Mouse (Mus musculus) stomach, postnatal 0 days (tissue): ENCODE measurements at regions not wholly inside any gene's neighbourhood (a gene's known extent, or its start where the extent isn't known, plus 50 kb on each side); places are given as distances from the start of the nearest gene placed in this dataset.
A peak's percentile ranks its signal among the peaks of the same experiment; 100 is the strongest.

Experiments
- ATAC-seq: fragments of 200-750 bp; cut with Nextera tagmentation; 2 replicates; pipeline ENCODE4 v1.8.0; 2017; ENCODE audit not compliant: low FRiP score, low TSS enrichment
- DNase-seq: peaks from one replicate; pipeline ENCODE4 v3.0.0-alpha.2; 2016; ENCODE audit warnings: low spot score
- H3K27ac ChIP-seq: fragments of 300-500 bp; sonication (generic); replicated peaks from 2 replicates; pipeline ENCODE4 v1.5.1; 2014; ENCODE audit warnings: mild to moderate bottlenecking, control low read depth
- H3K27me3 ChIP-seq: fragments of 300-500 bp; sonication (generic); 2 replicates; pipeline ENCODE4 v1.6.1; 2014; ENCODE audit warnings: low read length; ENCODE audit not compliant: control insufficient read depth, insufficient read depth
- H3K36me3 ChIP-seq: fragments of 300-500 bp; sonication (generic); 2 replicates; pipeline ENCODE4 v1.6.1; 2014; ENCODE audit warnings: low read length, mixed read lengths; ENCODE audit not compliant: control insufficient read depth, insufficient read depth
- H3K4me1 ChIP-seq: fragments of 300-500 bp; sonication (generic); replicated peaks from 2 replicates; pipeline ENCODE4 v1.6.1; 2014; ENCODE audit warnings: antibody characterized with exemption; ENCODE audit not compliant: control insufficient read depth, insufficient read depth
- H3K4me2 ChIP-seq: fragments of 300-500 bp; sonication (generic); replicated peaks from 2 replicates; pipeline ENCODE4 v1.6.1; 2014; ENCODE audit warnings: low read depth, mild to moderate bottlenecking, control low read depth, moderate library complexity
- H3K4me3 ChIP-seq: fragments of 300-500 bp; sonication (generic); 2 replicates; pipeline ENCODE4 v1.5.1; 2014; ENCODE audit warnings: low read depth, low read length, control low read depth
- H3K9ac ChIP-seq: fragments of 300-500 bp; sonication (generic); 2 replicates; pipeline ENCODE4 v1.6.1; 2014; ENCODE audit warnings: mild to moderate bottlenecking, low read length, control low read depth, mixed read lengths
- H3K9me3 ChIP-seq: fragments of 300-500 bp; sonication (generic); 2 replicates; pipeline ENCODE4 v1.6.1; 2016; ENCODE audit warnings: low read length; ENCODE audit not compliant: control insufficient read depth
- CTCF ChIP-seq: IDR thresholded peaks from 2 replicates; pipeline ENCODE4 v1.5.1; 2016; ENCODE audit warnings: antibody characterized with exemption, low read depth, mild to moderate bottlenecking, moderate library complexity
- EP300 ChIP-seq: optimal IDR thresholded peaks from 2 replicates; pipeline ENCODE3; 2016; ENCODE audit warnings: antibody characterized with exemption
- WGBS: fragments of 180-500 bp; shearing (Covaris S2); extraction: QIAGEN DNeasy Blood & Tissue Kit; methylation state at CpG from one replicate; pipeline ENCODE4 v1.1.7; 2014; 5-methylcytosine and 5-hydroxymethylcytosine counted together

- Histone ChIP-seq H3K9me3 (no peaks in the 10 kb centered on the region), H3K4me2 (no peak overlapping the region), H3K4me3 (no peak overlapping the region), H3K36me3 (no peaks in the 10 kb centered on the region), H3K27ac (no peak overlapping the region), H3K9ac (no peak overlapping the region), H3K27me3 (no peaks in the 10 kb centered on the region), H3K4me1 (no peaks in the 10 kb centered on the region)
- TF ChIP-seq CTCF (no peak), EP300 (no peak)
- ATAC-seq: no peak
- WGBS: 95% methylated on average over 8 of the region's 9 CpGs
- DNase-seq: no peak
Observed at GRCm38 (mm10) chr3:15129729-15130369, 202.3 kb downstream of the Gm9733 start.

GRCm38 (mm10) chr3:15132136-15132535 lies 200.0 kb downstream of the Gm9733 start:
- ATAC-seq (no peak), DNase-seq (no peak)
- Histone ChIP-seq H3K27ac (no peak overlapping the region), H3K4me2 (no peak overlapping the region), H3K9me3 (no peaks in the 10 kb centered on the region), H3K4me1 (no peaks in the 10 kb centered on the region), H3K9ac (no peak overlapping the region), H3K4me3 (no peak overlapping the region), H3K27me3 (no peaks in the 10 kb centered on the region), H3K36me3 (no peaks in the 10 kb centered on the region)
- 19% methylated on average over 5 of the region's 5 CpGs for WGBS
- TF ChIP-seq CTCF (no peak), EP300 (no peak)

GRCm38 (mm10) chr3:15139550-15139949 lies 192.6 kb downstream of the Gm9733 start:
- no peaks in the 10 kb centered on the region for H3K27me3 ChIP-seq
- H3K4me1 ChIP-seq: no peaks in the 10 kb centered on the region
- 69% methylated on average over 1 of the region's 1 CpGs for WGBS
- DNase-seq (no peak), ATAC-seq (no peak)
- no peaks in the 10 kb centered on the region for H3K36me3 ChIP-seq
- no peak overlapping the region for H3K4me2 ChIP-seq
- H3K27ac ChIP-seq: no peak overlapping the region
- no peak for TF ChIP-seq CTCF
- no peak for TF ChIP-seq EP300
- H3K4me3 ChIP-seq: no peak overlapping the region
- H3K9me3 ChIP-seq: no peaks in the 10 kb centered on the region
- H3K9ac ChIP-seq: no peak overlapping the region

GRCm38 (mm10) chr3:15153710-15154109 lies 178.4 kb downstream of the Gm9733 start:
- no peak for DNase-seq
- Histone ChIP-seq H3K4me3 (no peak overlapping the region), H3K9ac (no peak overlapping the region), H3K9me3 (no peaks in the 10 kb centered on the region), H3K36me3 (no peaks in the 10 kb centered on the region), H3K4me2 (no peak overlapping the region), H3K4me1 (no peaks in the 10 kb centered on the region), H3K27me3 (no peaks in the 10 kb centered on the region), H3K27ac (no peak overlapping the region)
- no peak for ATAC-seq
- WGBS: 18% methylated on average over 1 of the region's 1 CpGs
- TF ChIP-seq EP300 (no peak), CTCF (no peak)

GRCm38 (mm10) chr3:15154153-15154552 lies 177.9 kb downstream of the Gm9733 start:
- H3K27ac ChIP-seq: no peak overlapping the region
- H3K4me2 ChIP-seq: no peak overlapping the region
- no peaks in the 10 kb centered on the region for H3K36me3 ChIP-seq
- no peak overlapping the region for H3K4me3 ChIP-seq
- TF ChIP-seq CTCF: no peak
- TF ChIP-seq EP300: no peak
- H3K4me1 ChIP-seq: no peaks in the 10 kb centered on the region
- WGBS: 42% methylated on average over 3 of the region's 3 CpGs
- H3K27me3 ChIP-seq: no peaks in the 10 kb centered on the region
- peak; percentile 17 for DNase-seq
- no peaks in the 10 kb centered on the region for H3K9me3 ChIP-seq
- no peak for ATAC-seq
- no peak overlapping the region for H3K9ac ChIP-seq

GRCm38 (mm10) chr3:15156681-15157080 lies 175.4 kb downstream of the Gm9733 start:
- no peak overlapping the region for H3K9ac ChIP-seq
- H3K4me2 ChIP-seq: no peak overlapping the region
- ATAC-seq (no peak), DNase-seq (no peak)
- H3K9me3 ChIP-seq: no peaks in the 10 kb centered on the region
- WGBS: 67% methylated on average over 4 of the region's 4 CpGs
- no peaks in the 10 kb centered on the region for H3K27me3 ChIP-seq
- no peaks in the 10 kb centered on the region for H3K36me3 ChIP-seq
- H3K4me1 ChIP-seq: no peaks in the 10 kb centered on the region
- H3K4me3 ChIP-seq: no peak overlapping the region
- TF ChIP-seq CTCF (no peak), EP300 (no peak)
- no peak overlapping the region for H3K27ac ChIP-seq
